In genomic region chr5:62748168-62748567, GRCm38 (mm10) we compare ENCODE assay signal across 24 mouse cellular contexts.
"Had no signal": no experiment of that assay in that cellular context is flagged by ENCODE, and none has a peak within 500 bp of the region (broad histone marks: within the 10 kb centered on the region; RNA-seq: fewer than 3 reads in every experiment).

No protein-coding gene starts in this region.

- H3K9ac ChIP-seq: heart, embryonic 12.5 days; hindbrain, embryonic 12.5 days; hindbrain, embryonic 14.5 days; intestine, embryonic 15.5 days; kidney, embryonic 15.5 days; limb, embryonic 12.5 days; liver, embryonic 12.5 days; liver, embryonic 14.5 days had no signal

- H3K4me2 ChIP-seq: heart, embryonic 12.5 days; hindbrain, embryonic 12.5 days; hindbrain, embryonic 14.5 days; intestine, embryonic 15.5 days; kidney, embryonic 15.5 days; limb, embryonic 12.5 days; liver, embryonic 12.5 days had no signal

- H3K36me3 ChIP-seq: heart, embryonic 10.5 days; heart, embryonic 12.5 days; hindbrain, embryonic 10.5 days; hindbrain, embryonic 12.5 days; intestine, embryonic 15.5 days; kidney, embryonic 15.5 days; limb, embryonic 10.5 days; limb, embryonic 12.5 days; liver, embryonic 12.5 days had no signal

- DNase-seq: gastrocnemius, adult 2 months; gastrocnemius, postnatal 10 days; gastrocnemius, postnatal 25 days; heart, adult 18-20 months; heart, postnatal 10 days; heart, postnatal 4 days; liver; lung, adult 2 months had no signal

- H3K4me3 ChIP-seq: gastrocnemius, adult 2 months; heart, embryonic 10.5 days; heart, embryonic 12.5 days; hindbrain, embryonic 10.5 days; hindbrain, embryonic 12.5 days; intestine, embryonic 15.5 days; kidney, embryonic 15.5 days; left cerebral cortex, adult 2 months; limb, embryonic 10.5 days; limb, embryonic 12.5 days; liver, embryonic 12.5 days had no signal

- H3K27ac ChIP-seq: gastrocnemius, adult 2 months; heart, embryonic 10.5 days; hindbrain, embryonic 10.5 days; hindbrain, embryonic 12.5 days; hindbrain, embryonic 14.5 days; intestine, embryonic 15.5 days; kidney, embryonic 15.5 days; limb, embryonic 10.5 days; limb, embryonic 12.5 days; liver, embryonic 12.5 days; liver, embryonic 14.5 days had no signal

- H3K9me3 ChIP-seq: heart, embryonic 10.5 days; heart, embryonic 12.5 days; hindbrain, embryonic 10.5 days; hindbrain, embryonic 12.5 days; intestine, embryonic 15.5 days; kidney, embryonic 15.5 days; limb, embryonic 10.5 days; limb, embryonic 12.5 days; liver, embryonic 12.5 days had no signal

- ATAC-seq: forebrain, embryonic 16.5 days; hindbrain, embryonic 16.5 days; inflammation-experienced regulatory T-cells, adult 6 months; intestine, embryonic 15.5 days; intestine, postnatal 0 days; liver, embryonic 12.5 days had no signal

- H3K27me3 ChIP-seq: heart, embryonic 12.5 days; hindbrain, embryonic 12.5 days; intestine, embryonic 15.5 days; kidney, embryonic 15.5 days; limb, embryonic 12.5 days; liver, embryonic 12.5 days had no signal

- H3K4me1 ChIP-seq: heart, embryonic 10.5 days; hindbrain, embryonic 12.5 days; kidney, embryonic 15.5 days; limb, embryonic 10.5 days; limb, embryonic 12.5 days had no signal
